Mouse (Mus musculus): Measurements from ENCODE around the gene Rxra. TPM values are rescaled to one million over a fixed set of nuclear protein-coding genes. Genes with fewer than 3 reads are reported as not detected.
A peak's percentile ranks its signal among the peaks of the same experiment; 100 is the strongest.

Rxra gene
- total and polyA plus RNA-seq, 2 experiments: 108 to 313 TPM

GRCm38 (mm10) chr2:27704641-27705040, 28.4 kb downstream of the Rxra start:
- WGBS: 48% methylated on average over 3 of the region's 3 CpGs
- Histone ChIP-seq H3K4me3 (ENCODE audit: insufficient read depth, low read depth, low read length) (no peak overlapping the region), H3K27ac (replicated peaks; ENCODE audit: insufficient read depth, low read depth, low read length) (no peak overlapping the region), H3K36me3 (ENCODE audit: control insufficient read depth, insufficient read depth, low read length) (peaks cover 7% of the 10 kb centered on the region; the same call in 1 of the 2 replicates), H3K9ac (ENCODE audit: low read depth, low read length) (no peak overlapping the region), H3K4me1 (ENCODE audit: control insufficient read depth, insufficient read depth, low read length) (peaks cover 72% of the 10 kb centered on the region), H3K27me3 (ENCODE audit: control insufficient read depth, insufficient read depth, low read length) (no peaks in the 10 kb centered on the region), H3K79me2 (ENCODE audit: control insufficient read depth, insufficient read depth, low read length) (peaks cover 91% of the 10 kb centered on the region)
- DNase-seq (ENCODE audit: extremely low read depth, low read depth, low spot score): no peak
- TF ChIP-seq POLR2A (IDR thresholded peaks at IDR 0.05; ENCODE audit: extremely low read depth, insufficient read depth, low read length): no peak
- no peak for TF ChIP-seq CTCF (IDR thresholded peaks at IDR 0.05; ENCODE audit: low read depth, low read length)

GRCm38 (mm10) chr2:27710871-27711382, 34.7 kb downstream of the Rxra start:
- Histone ChIP-seq H3K27ac (replicated peaks; ENCODE audit: insufficient read depth, low read depth, low read length) (peak overlapping the region; percentile 3; the same call in 1 of the 2 replicates), H3K36me3 (ENCODE audit: control insufficient read depth, insufficient read depth, low read length) (peaks cover 8% of the 10 kb centered on the region; the same call in 1 of the 2 replicates), H3K9ac (ENCODE audit: low read depth, low read length) (no peak overlapping the region), H3K27me3 (ENCODE audit: control insufficient read depth, insufficient read depth, low read length) (no peaks in the 10 kb centered on the region), H3K4me1 (ENCODE audit: control insufficient read depth, insufficient read depth, low read length) (peaks cover 86% of the 10 kb centered on the region), H3K79me2 (ENCODE audit: control insufficient read depth, insufficient read depth, low read length) (peaks cover 90% of the 10 kb centered on the region), H3K4me3 (ENCODE audit: insufficient read depth, low read depth, low read length) (no peak overlapping the region)
- TF ChIP-seq POLR2A (IDR thresholded peaks at IDR 0.05; ENCODE audit: extremely low read depth, insufficient read depth, low read length): no peak
- no peak for TF ChIP-seq CTCF (IDR thresholded peaks at IDR 0.05; ENCODE audit: low read depth, low read length)
- 20% methylated on average over 3 of the region's 3 CpGs for WGBS
- DNase-seq (ENCODE audit: extremely low read depth, low read depth, low spot score): no peak

GRCm38 (mm10) chr2:27712626-27713025, 36.4 kb downstream of the Rxra start:
- WGBS: 66% methylated on average over 5 of the region's 5 CpGs
- peaks cover 8% of the 10 kb centered on the region; the same call in 1 of the 2 replicates for H3K36me3 ChIP-seq (ENCODE audit: control insufficient read depth, insufficient read depth, low read length)
- 0 out of 2 replicates have a peak overlapping the region, but pooled peaks have one; percentile 3 for H3K27ac ChIP-seq (replicated peaks; ENCODE audit: insufficient read depth, low read depth, low read length)
- DNase-seq (ENCODE audit: extremely low read depth, low read depth, low spot score): no peak
- H3K4me1 ChIP-seq (ENCODE audit: control insufficient read depth, insufficient read depth, low read length): peaks cover 91% of the 10 kb centered on the region
- no peak for TF ChIP-seq CTCF (IDR thresholded peaks at IDR 0.05; ENCODE audit: low read depth, low read length)
- no peak for TF ChIP-seq POLR2A (IDR thresholded peaks at IDR 0.05; ENCODE audit: extremely low read depth, insufficient read depth, low read length)
- H3K79me2 ChIP-seq (ENCODE audit: control insufficient read depth, insufficient read depth, low read length): peaks cover 95% of the 10 kb centered on the region
- no peak overlapping the region for H3K9ac ChIP-seq (ENCODE audit: low read depth, low read length)
- H3K4me3 ChIP-seq (ENCODE audit: insufficient read depth, low read depth, low read length): no peak overlapping the region
- no peaks in the 10 kb centered on the region for H3K27me3 ChIP-seq (ENCODE audit: control insufficient read depth, insufficient read depth, low read length)

- no peak for TF ChIP-seq CTCF (IDR thresholded peaks at IDR 0.05; ENCODE audit: low read depth, low read length)
- TF ChIP-seq POLR2A (IDR thresholded peaks at IDR 0.05; ENCODE audit: extremely low read depth, insufficient read depth, low read length): no peak
- Histone ChIP-seq H3K27me3 (ENCODE audit: control insufficient read depth, insufficient read depth, low read length) (no peaks in the 10 kb centered on the region), H3K9ac (ENCODE audit: low read depth, low read length) (peak overlapping the region; percentile 16; the same call in 1 of the 2 replicates), H3K27ac (replicated peaks; ENCODE audit: insufficient read depth, low read depth, low read length) (no peak overlapping the region), H3K79me2 (ENCODE audit: control insufficient read depth, insufficient read depth, low read length) (peaks cover 98% of the 10 kb centered on the region), H3K36me3 (ENCODE audit: control insufficient read depth, insufficient read depth, low read length) (peaks cover 7% of the 10 kb centered on the region; the same call in 1 of the 2 replicates), H3K4me3 (ENCODE audit: insufficient read depth, low read depth, low read length) (no peak overlapping the region), H3K4me1 (ENCODE audit: control insufficient read depth, insufficient read depth, low read length) (peaks cover 91% of the 10 kb centered on the region)
- no peak for DNase-seq (ENCODE audit: extremely low read depth, low read depth, low spot score)
- WGBS: 83% methylated on average over 3 of the region's 3 CpGs
These were observed 37.1 kb downstream of the Rxra start for GRCm38 (mm10) chr2:27713378-27713777.

GRCm38 (mm10) chr2:27714131-27714530, 37.9 kb downstream of the Rxra start:
- Histone ChIP-seq H3K4me3 (ENCODE audit: insufficient read depth, low read depth, low read length) (no peak overlapping the region), H3K4me1 (ENCODE audit: control insufficient read depth, insufficient read depth, low read length) (peaks cover 92% of the 10 kb centered on the region), H3K27ac (replicated peaks; ENCODE audit: insufficient read depth, low read depth, low read length) (peak overlapping the region; percentile 14), H3K36me3 (ENCODE audit: control insufficient read depth, insufficient read depth, low read length) (0 out of 2 replicates have a peak, but pooled peaks cover 1% of the 10 kb centered on the region), H3K79me2 (ENCODE audit: control insufficient read depth, insufficient read depth, low read length) (peaks cover 98% of the 10 kb centered on the region), H3K27me3 (ENCODE audit: control insufficient read depth, insufficient read depth, low read length) (no peaks in the 10 kb centered on the region), H3K9ac (ENCODE audit: low read depth, low read length) (peak overlapping the region; percentile 7; the same call in 1 of the 2 replicates)
- 20% methylated on average over 5 of the region's 5 CpGs for WGBS
- peak; percentile 68 for DNase-seq (ENCODE audit: extremely low read depth, low read depth, low spot score)
- TF ChIP-seq POLR2A (IDR thresholded peaks at IDR 0.05; ENCODE audit: extremely low read depth, insufficient read depth, low read length) (no peak), CTCF (IDR thresholded peaks at IDR 0.05; ENCODE audit: low read depth, low read length) (no peak)

- H3K4me1 ChIP-seq (ENCODE audit: control insufficient read depth, insufficient read depth, low read length): peaks cover 90% of the 10 kb centered on the region
- H3K4me3 ChIP-seq (ENCODE audit: insufficient read depth, low read depth, low read length): no peak overlapping the region
- no peak overlapping the region for H3K9ac ChIP-seq (ENCODE audit: low read depth, low read length)
- no peak for TF ChIP-seq POLR2A (IDR thresholded peaks at IDR 0.05; ENCODE audit: extremely low read depth, insufficient read depth, low read length)
- TF ChIP-seq CTCF (IDR thresholded peaks at IDR 0.05; ENCODE audit: low read depth, low read length): no peak
- H3K27me3 ChIP-seq (ENCODE audit: control insufficient read depth, insufficient read depth, low read length): no peaks in the 10 kb centered on the region
- no peaks in the 10 kb centered on the region for H3K36me3 ChIP-seq (ENCODE audit: control insufficient read depth, insufficient read depth, low read length)
- H3K79me2 ChIP-seq (ENCODE audit: control insufficient read depth, insufficient read depth, low read length): peaks cover 98% of the 10 kb centered on the region
- 13% methylated on average over 4 of the region's 4 CpGs for WGBS
- H3K27ac ChIP-seq (replicated peaks; ENCODE audit: insufficient read depth, low read depth, low read length): peak overlapping the region; percentile 14
- DNase-seq (ENCODE audit: extremely low read depth, low read depth, low spot score): no peak
These were observed 39.0 kb downstream of the Rxra start for GRCm38 (mm10) chr2:27715221-27715620.

All from liver, adult 2 months (tissue).